Mouse (Mus musculus): Measurements from ENCODE around the gene Cldn24. TPM values are rescaled to one million over a fixed set of nuclear protein-coding genes. Genes with fewer than 3 reads are reported as not detected.
A peak's percentile ranks its signal among the peaks of the same experiment; 100 is the strongest.

Gene Cldn24
- not detected in 2 replicates for polyA plus RNA-seq (2014; fragmentation: Nextera tagmentation; extraction: Ambion mirVana)

- Histone ChIP-seq H3K27me3 (ENCODE audit: control insufficient read depth, insufficient read depth, low read length) (no peaks in the 10 kb centered on the region), H3K4me3 (ENCODE audit: low read depth, low read length) (no peak within 1 kb of the TSS), H3K27ac (ENCODE audit: low read depth, low read length) (no peak within 1 kb of the TSS), H3K4me1 (ENCODE audit: control insufficient read depth, insufficient read depth, low read length) (peaks cover 3% of the 10 kb centered on the region; the same call in 1 of the 2 replicates), H3K4me2 (no peak within 1 kb of the TSS), H3K9me3 (ENCODE audit: control insufficient read depth, low read length) (no peaks in the 10 kb centered on the region), H3K9ac (ENCODE audit: low read length) (no peak within 1 kb of the TSS), H3K36me3 (ENCODE audit: control insufficient read depth, insufficient read depth, low read length) (no peaks in the 10 kb centered on the region)
- no peak for ATAC-seq (ENCODE audit: low FRiP score)
- peak; percentile 68 for DNase-seq (ENCODE audit: low spot score, missing footprints)
- WGBS, result 89% methylated on average over 6 of the region's 6 CpGs
These were observed at the start of gene Cldn24 for GRCm38 (mm10) chr8:47821843-47822242. Cldn24 (plus strand) TSS chr8:47822143.

- ATAC-seq (ENCODE audit: low FRiP score) (no peak), DNase-seq (ENCODE audit: low spot score, missing footprints) (no peak)
- H3K4me3 ChIP-seq (ENCODE audit: low read depth, low read length), result no peak overlapping the region
- H3K4me2 ChIP-seq, result no peak overlapping the region
- H3K27me3 ChIP-seq (ENCODE audit: control insufficient read depth, insufficient read depth, low read length), result no peaks in the 10 kb centered on the region
- no peak overlapping the region for H3K9ac ChIP-seq (ENCODE audit: low read length)
- no peaks in the 10 kb centered on the region for H3K9me3 ChIP-seq (ENCODE audit: control insufficient read depth, low read length)
- H3K27ac ChIP-seq (ENCODE audit: low read depth, low read length), result no peak overlapping the region
- no peaks in the 10 kb centered on the region for H3K4me1 ChIP-seq (ENCODE audit: control insufficient read depth, insufficient read depth, low read length)
- no peaks in the 10 kb centered on the region for H3K36me3 ChIP-seq (ENCODE audit: control insufficient read depth, insufficient read depth, low read length)
- WGBS, result 83% methylated on average over 5 of the region's 5 CpGs
These were observed 49.0 kb upstream of the Cldn24 start for GRCm38 (mm10) chr8:47772986-47773385.

GRCm38 (mm10) chr8:47777415-47777814 is 44.5 kb upstream of the Cldn24 start:
- no peaks in the 10 kb centered on the region for H3K4me1 ChIP-seq (ENCODE audit: control insufficient read depth, insufficient read depth, low read length)
- no peaks in the 10 kb centered on the region for H3K9me3 ChIP-seq (ENCODE audit: control insufficient read depth, low read length)
- H3K27ac ChIP-seq (ENCODE audit: low read depth, low read length), result no peak overlapping the region
- H3K27me3 ChIP-seq (ENCODE audit: control insufficient read depth, insufficient read depth, low read length), result no peaks in the 10 kb centered on the region
- H3K4me2 ChIP-seq, result no peak overlapping the region
- 93% methylated on average over 7 of the region's 7 CpGs for WGBS
- no peak for ATAC-seq (ENCODE audit: low FRiP score)
- H3K4me3 ChIP-seq (ENCODE audit: low read depth, low read length), result no peak overlapping the region
- H3K36me3 ChIP-seq (ENCODE audit: control insufficient read depth, insufficient read depth, low read length), result no peaks in the 10 kb centered on the region
- H3K9ac ChIP-seq (ENCODE audit: low read length), result no peak overlapping the region
- DNase-seq (ENCODE audit: low spot score, missing footprints), result no peak

DNA sequence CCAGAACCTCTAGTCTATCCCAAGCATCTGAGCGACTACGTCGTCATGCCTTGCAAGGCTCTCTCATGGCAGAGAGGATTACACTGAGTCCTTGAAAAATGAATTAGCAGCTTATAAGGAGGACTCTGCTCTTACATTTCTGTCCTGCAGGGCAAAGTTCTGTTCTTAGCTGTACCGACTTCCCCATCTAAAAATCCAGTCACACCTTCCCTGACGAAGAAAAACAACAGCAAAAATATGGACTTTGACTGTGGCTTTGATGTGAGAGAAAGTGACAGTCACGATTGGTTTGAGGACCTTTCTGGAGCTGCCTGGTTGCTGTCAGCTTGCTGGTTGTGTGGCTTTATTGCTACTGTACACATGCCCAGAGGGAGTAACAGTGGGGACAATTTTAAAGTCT is 42.4 kb upstream of the Cldn24 start:
- WGBS, result 83% methylated on average over 6 of the region's 6 CpGs
- DNase-seq (ENCODE audit: low spot score, missing footprints) (no peak), ATAC-seq (ENCODE audit: low FRiP score) (no peak)

DNA sequence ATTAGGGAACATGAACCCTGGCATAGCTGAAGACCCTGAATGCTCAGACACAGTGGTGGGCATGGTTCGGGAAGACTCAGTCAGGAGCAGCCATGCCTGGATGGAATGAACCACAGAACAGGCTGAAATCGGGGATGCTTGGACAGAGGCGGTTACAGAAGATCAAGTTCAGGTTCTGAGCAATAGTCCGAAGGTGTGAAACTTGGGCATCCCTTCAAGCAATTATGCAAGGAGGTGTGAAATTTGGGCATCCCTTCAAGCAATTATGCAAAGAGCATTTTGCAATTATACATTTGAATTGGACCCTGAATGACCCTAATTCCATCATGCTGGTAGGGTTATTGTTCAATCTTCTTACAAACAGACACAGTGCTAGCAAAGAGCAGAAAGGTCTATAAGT is 40.1 kb upstream of the Cldn24 start:
- Histone ChIP-seq H3K4me2 (no peak overlapping the region), H3K27me3 (ENCODE audit: control insufficient read depth, insufficient read depth, low read length) (no peaks in the 10 kb centered on the region), H3K36me3 (ENCODE audit: control insufficient read depth, insufficient read depth, low read length) (no peaks in the 10 kb centered on the region), H3K4me3 (ENCODE audit: low read depth, low read length) (no peak overlapping the region), H3K9me3 (ENCODE audit: control insufficient read depth, low read length) (no peaks in the 10 kb centered on the region), H3K9ac (ENCODE audit: low read length) (no peak overlapping the region), H3K27ac (ENCODE audit: low read depth, low read length) (no peak overlapping the region), H3K4me1 (ENCODE audit: control insufficient read depth, insufficient read depth, low read length) (no peaks in the 10 kb centered on the region)
- DNase-seq (ENCODE audit: low spot score, missing footprints) (no peak), ATAC-seq (ENCODE audit: low FRiP score) (no peak)
- WGBS, result 89% methylated on average over 4 of the region's 4 CpGs

More for the DNA sequence above, 42.4 kb upstream of the Cldn24 start:
- Histone ChIP-seq H3K9me3 (ENCODE audit: control insufficient read depth, low read length) (no peaks in the 10 kb centered on the region), H3K4me1 (ENCODE audit: control insufficient read depth, insufficient read depth, low read length) (no peaks in the 10 kb centered on the region), H3K9ac (ENCODE audit: low read length) (no peak overlapping the region), H3K36me3 (ENCODE audit: control insufficient read depth, insufficient read depth, low read length) (no peaks in the 10 kb centered on the region), H3K27ac (ENCODE audit: low read depth, low read length) (no peak overlapping the region), H3K4me3 (ENCODE audit: low read depth, low read length) (no peak overlapping the region), H3K4me2 (no peak overlapping the region), H3K27me3 (ENCODE audit: control insufficient read depth, insufficient read depth, low read length) (no peaks in the 10 kb centered on the region)

GRCm38 (mm10) chr8:47783544-47783943 is 38.4 kb upstream of the Cldn24 start:
- no peak for DNase-seq (ENCODE audit: low spot score, missing footprints)
- Histone ChIP-seq H3K4me1 (ENCODE audit: control insufficient read depth, insufficient read depth, low read length) (peaks cover 2% of the 10 kb centered on the region; the same call in 1 of the 2 replicates), H3K4me3 (ENCODE audit: low read depth, low read length) (no peak overlapping the region), H3K27ac (ENCODE audit: low read depth, low read length) (no peak overlapping the region), H3K9ac (ENCODE audit: low read length) (no peak overlapping the region), H3K4me2 (no peak overlapping the region), H3K27me3 (ENCODE audit: control insufficient read depth, insufficient read depth, low read length) (no peaks in the 10 kb centered on the region), H3K9me3 (ENCODE audit: control insufficient read depth, low read length) (no peaks in the 10 kb centered on the region), H3K36me3 (ENCODE audit: control insufficient read depth, insufficient read depth, low read length) (no peaks in the 10 kb centered on the region)
- ATAC-seq (ENCODE audit: low FRiP score), result no peak
- WGBS, result 96% methylated on average over 2 of the region's 2 CpGs

GRCm38 (mm10) chr8:47783944-47784343 is 38.0 kb upstream of the Cldn24 start:
- no peak for ATAC-seq (ENCODE audit: low FRiP score)
- 93% methylated on average over 6 of the region's 6 CpGs for WGBS
- Histone ChIP-seq H3K9me3 (ENCODE audit: control insufficient read depth, low read length) (no peaks in the 10 kb centered on the region), H3K36me3 (ENCODE audit: control insufficient read depth, insufficient read depth, low read length) (no peaks in the 10 kb centered on the region), H3K9ac (ENCODE audit: low read length) (no peak overlapping the region), H3K4me2 (no peak overlapping the region), H3K27me3 (ENCODE audit: control insufficient read depth, insufficient read depth, low read length) (no peaks in the 10 kb centered on the region), H3K4me3 (ENCODE audit: low read depth, low read length) (no peak overlapping the region), H3K4me1 (ENCODE audit: control insufficient read depth, insufficient read depth, low read length) (peaks cover 2% of the 10 kb centered on the region; the same call in 1 of the 2 replicates), H3K27ac (ENCODE audit: low read depth, low read length) (no peak overlapping the region)
- no peak for DNase-seq (ENCODE audit: low spot score, missing footprints)

GRCm38 (mm10) chr8:47784436-47784835 is 37.5 kb upstream of the Cldn24 start:
- Histone ChIP-seq H3K4me2 (no peak overlapping the region), H3K27ac (ENCODE audit: low read depth, low read length) (no peak overlapping the region), H3K27me3 (ENCODE audit: control insufficient read depth, insufficient read depth, low read length) (no peaks in the 10 kb centered on the region), H3K4me3 (ENCODE audit: low read depth, low read length) (no peak overlapping the region), H3K9me3 (ENCODE audit: control insufficient read depth, low read length) (no peaks in the 10 kb centered on the region), H3K9ac (ENCODE audit: low read length) (no peak overlapping the region), H3K4me1 (ENCODE audit: control insufficient read depth, insufficient read depth, low read length) (peaks cover 2% of the 10 kb centered on the region; the same call in 1 of the 2 replicates), H3K36me3 (ENCODE audit: control insufficient read depth, insufficient read depth, low read length) (no peaks in the 10 kb centered on the region)
- ATAC-seq (ENCODE audit: low FRiP score) (no peak), DNase-seq (ENCODE audit: low spot score, missing footprints) (no peak)
- WGBS, result 89% methylated on average over 7 of the region's 7 CpGs

DNA sequence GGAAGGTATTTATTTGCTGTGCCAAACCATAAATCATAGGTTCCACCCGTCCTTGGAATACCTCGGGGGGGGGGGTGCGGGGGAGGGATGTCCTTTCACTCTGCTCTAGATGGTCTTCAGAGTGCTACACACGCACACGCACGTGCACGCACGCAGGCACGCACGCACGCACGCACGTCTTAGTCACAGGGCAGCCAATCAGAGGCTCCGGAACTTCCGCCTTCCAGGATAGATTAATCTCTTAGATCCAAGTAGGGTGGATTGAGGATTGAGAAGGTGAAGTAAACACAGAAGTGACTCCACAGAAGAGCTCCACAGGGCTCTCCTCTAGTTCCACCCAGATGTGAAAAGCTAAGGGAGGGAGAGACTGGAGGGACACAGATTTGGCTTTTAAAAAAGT is 35.6 kb upstream of the Cldn24 start:
- Histone ChIP-seq H3K4me2 (no peak overlapping the region), H3K9me3 (ENCODE audit: control insufficient read depth, low read length) (no peaks in the 10 kb centered on the region), H3K4me3 (ENCODE audit: low read depth, low read length) (no peak overlapping the region), H3K9ac (ENCODE audit: low read length) (no peak overlapping the region), H3K4me1 (ENCODE audit: control insufficient read depth, insufficient read depth, low read length) (peaks cover 2% of the 10 kb centered on the region; the same call in 1 of the 2 replicates), H3K27me3 (ENCODE audit: control insufficient read depth, insufficient read depth, low read length) (no peaks in the 10 kb centered on the region), H3K36me3 (ENCODE audit: control insufficient read depth, insufficient read depth, low read length) (no peaks in the 10 kb centered on the region), H3K27ac (ENCODE audit: low read depth, low read length) (no peak overlapping the region)
- ATAC-seq (ENCODE audit: low FRiP score) (no peak), DNase-seq (ENCODE audit: low spot score, missing footprints) (no peak)
- WGBS, result 93% methylated on average over 15 of the region's 15 CpGs

All from midbrain, embryonic 11.5 days (tissue).